Mouse (Mus musculus) adrenal gland, adult 18-20 months (tissue): ENCODE results near the gene Gm10260. TPM values are rescaled to one million over a fixed set of nuclear protein-coding genes. Genes with fewer than 3 reads are reported as not detected.
A peak's percentile ranks its signal among the peaks of the same experiment; 100 is the strongest.

Source experiments
- DNase-seq, 2 experiments: peaks; one replicate each; pipeline ENCODE4 v3.0.0; 2021 to 2022; ENCODE audit warnings: low spot score in 2 of 2
- long read RNA-seq, 2 experiments: library from polyadenylated mRNA; stranded (forward); transcript quantifications; one replicate each; pipeline ENCODE4 v2.0.0; 2021
- total RNA-seq, 2 experiments: library from RNA; stranded (reverse); gene quantifications; 1 replicate in 1 of 2; 2 replicates in 1 of 2; pipeline ENCODE4 v1.2.3; 2021

Gm10260 gene
- 100 to 1,000 TPM; 200 to 210 TPM for total RNA-seq
- long read RNA-seq, experiment 1, result 0 reads
- long read RNA-seq, experiment 2, partial matches to known transcripts, result 0 of 1 reads
- long read RNA-seq, experiment 2, other reads (novel, unspliced or antisense), result 0 of 1 reads

- no peak for DNase-seq
Observed at GRCm38 (mm10) chr13:97760532-97760931, at the start of gene Gm10260. Gene Gm10260 (minus strand): TSS chr13:97760632.

GRCm38 (mm10) chr13:97809828-97810227, 49.4 kb upstream of the Gm10260 start:
- no peak for DNase-seq

- DNase-seq, result no peak
Observed at GRCm38 (mm10) chr13:97805907-97806306, 45.5 kb upstream of the Gm10260 start.

GRCm38 (mm10) chr13:97802386-97802785, 42.0 kb upstream of the Gm10260 start:
- no peak for DNase-seq

GRCm38 (mm10) chr13:97797462-97797861, 37.0 kb upstream of the Gm10260 start:
- DNase-seq, result no peak

- DNase-seq, result no peak
Observed at GRCm38 (mm10) chr13:97794780-97795179, 34.3 kb upstream of the Gm10260 start.

- DNase-seq, result no peak
Observed at GRCm38 (mm10) chr13:97793932-97794331, 33.5 kb upstream of the Gm10260 start.

GRCm38 (mm10) chr13:97791664-97792063, 31.2 kb upstream of the Gm10260 start:
- DNase-seq, result no peak

- no peak for DNase-seq
Observed at GRCm38 (mm10) chr13:97789782-97790450, 29.5 kb upstream of the Gm10260 start.

GRCm38 (mm10) chr13:97785167-97785835, 24.9 kb upstream of the Gm10260 start:
- no peak for DNase-seq

GRCm38 (mm10) chr13:97783423-97784143, 23.2 kb upstream of the Gm10260 start:
- no peak for DNase-seq

- DNase-seq, result no peak
Observed at GRCm38 (mm10) chr13:97782063-97782462, 21.6 kb upstream of the Gm10260 start.

- DNase-seq, result no peak
Observed at GRCm38 (mm10) chr13:97781637-97782036, 21.2 kb upstream of the Gm10260 start.

- no peak for DNase-seq
Observed at GRCm38 (mm10) chr13:97780556-97780955, 20.1 kb upstream of the Gm10260 start.

GRCm38 (mm10) chr13:97779657-97780445, 19.4 kb upstream of the Gm10260 start:
- DNase-seq, result no peak

GRCm38 (mm10) chr13:97778698-97779194, 18.3 kb upstream of the Gm10260 start:
- no peak for DNase-seq

GRCm38 (mm10) chr13:97777667-97778066, 17.2 kb upstream of the Gm10260 start:
- DNase-seq, result no peak

GRCm38 (mm10) chr13:97776702-97777101, 16.3 kb upstream of the Gm10260 start:
- DNase-seq, result peak in 1 of 2 experiments; percentile 27

- DNase-seq, result no peak
Observed at GRCm38 (mm10) chr13:97775907-97776306, 15.5 kb upstream of the Gm10260 start.

GRCm38 (mm10) chr13:97774740-97775425, 14.5 kb upstream of the Gm10260 start:
- peak in 1 of 2 experiments; percentile 31 for DNase-seq
